Mouse (Mus musculus): Measurements from ENCODE around the gene Bcl10.
A peak's percentile ranks its signal among the peaks of the same experiment; 100 is the strongest.
"Not testable (repeated sequence)": the region's sequence is repeated elsewhere in the genome, so short reads cannot be mapped to it uniquely, and the experiment has no call there.

Bcl10 gene

DNA sequence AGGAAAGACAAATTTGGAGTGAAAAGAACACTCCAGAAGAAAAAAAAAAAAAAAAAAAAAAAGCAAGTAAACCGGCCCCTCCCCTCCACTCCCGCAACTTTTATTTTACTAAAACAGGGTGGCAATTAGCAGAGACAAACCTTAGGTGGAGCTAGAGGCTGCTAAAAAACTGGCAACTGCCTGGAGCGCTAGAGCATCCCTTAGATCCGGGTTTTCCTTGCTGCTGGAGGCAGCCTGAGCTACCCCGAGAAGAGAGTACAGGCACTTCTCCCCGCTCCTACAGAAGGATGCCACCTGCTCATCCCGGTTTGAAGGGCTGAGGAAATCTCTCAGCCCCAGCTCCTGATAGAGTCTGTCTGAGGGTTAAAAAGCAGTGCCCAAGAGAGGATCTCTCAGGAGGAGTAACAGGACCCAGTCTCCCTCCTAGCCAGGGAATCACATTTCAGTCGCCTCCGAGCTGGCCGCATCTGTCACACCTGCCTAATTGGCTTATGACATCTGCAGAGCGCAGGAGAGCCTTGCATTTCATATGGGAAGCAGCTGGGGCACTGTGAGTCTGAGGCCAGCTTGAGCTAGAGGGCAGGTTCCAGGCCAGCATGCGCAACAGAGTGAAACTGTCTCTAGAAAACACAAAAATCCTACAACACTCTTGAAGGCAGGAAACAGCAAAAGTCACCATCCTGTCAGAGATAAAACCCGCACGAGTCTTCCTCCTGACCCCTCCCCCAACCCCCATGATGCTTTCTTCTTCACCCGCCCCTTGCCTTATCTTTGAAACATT, 27.6 kb downstream of the Bcl10 start:
- peak in 1 of 2 experiments; percentile 15 for DNase-seq (ENCODE audit: low spot score in 2 of 2)

- DNase-seq (ENCODE audit: low spot score in 2 of 2) = no peak
Observed at GRCm38 (mm10) chr3:145950815-145951130, 28.2 kb downstream of the Bcl10 start.

DNA sequence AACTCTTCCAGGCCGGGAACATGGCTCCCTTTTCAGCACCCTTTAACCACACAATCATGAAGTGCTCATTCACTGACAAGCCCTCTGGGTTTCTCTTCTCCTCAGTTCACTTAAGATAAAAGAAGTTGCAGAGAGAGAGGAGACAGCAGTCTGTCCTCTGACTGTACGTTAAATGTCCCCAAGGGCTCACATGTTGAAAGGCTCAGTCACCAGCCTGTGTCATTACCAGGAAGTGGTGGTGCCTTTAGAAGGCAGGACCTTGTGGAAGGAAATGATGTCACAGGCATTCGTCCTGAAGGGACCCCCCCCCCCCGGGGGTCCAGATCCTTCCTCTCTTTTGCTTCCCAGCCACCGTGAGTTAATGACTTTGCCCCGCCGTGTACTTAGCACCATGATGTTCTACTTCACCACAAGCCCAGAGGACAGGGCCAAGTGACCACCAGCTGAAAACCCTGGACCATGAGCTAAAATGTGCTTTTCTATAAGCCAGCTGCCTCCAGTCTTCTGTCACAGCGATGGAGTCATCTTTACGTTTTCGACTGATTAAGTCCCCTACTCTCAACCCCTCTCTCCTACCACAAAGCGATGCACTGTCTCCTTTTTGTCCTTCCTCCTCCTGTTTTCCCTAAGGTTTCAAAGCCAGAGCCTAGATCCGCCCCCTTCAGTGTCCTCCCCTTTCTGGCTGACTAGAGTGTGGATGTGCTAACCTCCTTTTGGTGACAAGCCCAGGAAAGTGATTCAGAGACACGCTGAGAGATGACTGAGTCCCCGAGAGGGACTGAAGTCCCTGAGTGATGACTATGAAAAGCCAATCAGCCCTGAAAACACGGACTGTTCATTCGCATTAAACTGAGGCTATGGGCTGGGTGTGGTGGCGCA, 28.9 kb downstream of the Bcl10 start:
- no peak for DNase-seq (ENCODE audit: low spot score in 2 of 2)

- DNase-seq (ENCODE audit: low spot score in 2 of 2) = no peak
Observed at GRCm38 (mm10) chr3:145952945-145953344, 30.3 kb downstream of the Bcl10 start.

DNA sequence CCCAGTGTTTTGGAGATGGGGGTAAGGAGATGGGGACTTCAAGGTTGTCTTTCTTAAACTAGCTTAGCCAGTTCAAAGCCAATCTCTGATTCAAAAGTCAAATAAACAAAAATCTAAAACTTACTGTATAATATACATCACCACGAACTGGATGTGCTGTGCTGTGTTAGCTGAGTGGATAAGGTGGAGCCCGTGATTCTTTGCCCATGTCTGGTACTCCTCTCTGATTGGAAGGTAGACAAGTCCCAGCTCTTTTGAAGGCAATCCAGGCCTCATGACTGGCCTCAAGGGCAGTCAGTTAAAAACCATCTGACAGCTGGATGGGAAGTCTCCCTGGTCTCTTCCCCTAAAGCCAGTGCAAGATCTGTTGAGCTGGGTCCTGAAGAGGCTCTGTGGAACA, 30.8 kb downstream of the Bcl10 start:
- DNase-seq (ENCODE audit: low spot score in 2 of 2) = no peak

DNA sequence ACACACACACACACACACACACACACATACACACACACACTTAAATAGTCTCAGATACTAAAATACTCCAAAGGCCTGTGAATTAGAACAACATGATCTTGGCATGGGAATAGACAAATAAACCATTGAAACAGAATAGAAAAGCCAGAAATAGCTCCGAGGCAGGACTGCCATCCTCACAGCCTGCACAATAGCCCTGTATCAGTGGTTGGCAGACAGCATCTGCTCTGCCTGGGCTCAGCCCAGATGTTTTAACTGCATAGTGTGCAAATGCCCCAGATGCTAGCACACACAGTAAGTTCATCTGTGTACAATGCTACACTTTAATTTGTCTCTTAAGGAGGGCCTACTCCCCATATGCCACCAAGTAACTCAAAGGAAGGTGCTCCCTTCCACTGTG, 37.2 kb downstream of the Bcl10 start:
- no peak for DNase-seq (ENCODE audit: low spot score in 2 of 2)

DNA sequence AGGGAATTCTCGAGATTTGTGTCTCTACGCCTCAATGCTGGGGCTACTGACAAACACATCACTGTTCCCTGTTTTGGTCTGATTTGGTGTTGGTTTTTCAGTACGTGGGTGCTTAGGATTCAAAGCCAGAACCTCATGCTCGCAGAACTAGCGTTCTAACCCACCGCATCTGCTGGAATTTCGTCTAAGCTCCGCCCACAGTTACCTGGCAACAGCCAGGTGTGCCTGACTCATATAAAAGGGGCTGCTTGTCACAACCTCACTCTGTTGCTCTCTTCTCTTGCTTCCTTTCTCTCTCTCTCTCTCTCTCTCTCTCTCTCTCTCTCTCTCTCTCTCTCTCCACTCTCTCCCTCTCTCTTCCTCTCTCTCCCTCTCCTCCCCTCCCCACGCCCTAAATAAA, 39.8 kb downstream of the Bcl10 start:
- DNase-seq (ENCODE audit: low spot score in 2 of 2) = no peak

DNA sequence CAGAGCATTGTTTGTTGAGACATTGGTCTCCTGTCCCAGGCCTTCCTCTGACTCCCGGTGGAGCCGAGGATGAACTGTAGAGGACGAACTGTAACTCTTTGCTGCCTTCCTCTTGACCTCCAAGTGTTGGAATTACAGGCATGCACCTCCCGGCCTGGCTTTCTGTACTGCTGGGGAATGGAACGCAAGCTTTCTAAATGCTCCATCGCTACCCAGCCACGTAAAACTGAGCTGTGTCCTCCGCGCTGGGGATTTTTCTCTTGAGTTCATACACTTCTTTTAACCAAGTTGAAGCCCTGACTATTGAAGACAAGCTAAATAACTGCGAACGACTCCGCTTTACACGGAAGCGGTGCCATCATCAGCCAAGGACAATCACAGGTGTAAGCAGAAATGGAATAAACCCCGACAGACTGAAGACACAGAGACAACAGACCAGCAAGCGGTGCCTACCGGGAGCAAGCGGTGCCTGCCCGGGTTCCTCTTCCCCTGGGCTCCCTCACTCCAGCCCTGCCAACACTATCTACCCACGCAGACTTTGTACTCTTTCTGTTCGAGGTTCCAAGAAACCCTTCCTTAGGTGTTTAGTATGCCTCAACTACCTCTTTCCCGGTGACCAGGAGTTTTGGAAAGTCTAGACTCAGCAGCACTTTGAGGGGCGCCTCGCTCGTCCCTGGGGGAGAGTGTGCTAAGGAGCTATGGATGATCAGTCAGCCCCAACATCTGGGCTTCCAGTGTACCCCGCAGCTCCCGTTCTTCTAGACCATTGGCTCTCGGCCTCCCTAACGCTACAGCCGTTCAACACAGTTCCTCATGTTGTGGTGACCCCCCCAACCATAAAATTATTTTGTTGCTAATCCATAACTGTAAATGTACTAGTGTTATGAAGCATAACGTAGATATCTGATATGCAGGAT, 40.8 kb downstream of the Bcl10 start:
- no peak for DNase-seq (ENCODE audit: low spot score in 2 of 2)

- no peak for DNase-seq (ENCODE audit: low spot score in 2 of 2)
Observed at GRCm38 (mm10) chr3:145964018-145964387, 41.4 kb downstream of the Bcl10 start.

DNA sequence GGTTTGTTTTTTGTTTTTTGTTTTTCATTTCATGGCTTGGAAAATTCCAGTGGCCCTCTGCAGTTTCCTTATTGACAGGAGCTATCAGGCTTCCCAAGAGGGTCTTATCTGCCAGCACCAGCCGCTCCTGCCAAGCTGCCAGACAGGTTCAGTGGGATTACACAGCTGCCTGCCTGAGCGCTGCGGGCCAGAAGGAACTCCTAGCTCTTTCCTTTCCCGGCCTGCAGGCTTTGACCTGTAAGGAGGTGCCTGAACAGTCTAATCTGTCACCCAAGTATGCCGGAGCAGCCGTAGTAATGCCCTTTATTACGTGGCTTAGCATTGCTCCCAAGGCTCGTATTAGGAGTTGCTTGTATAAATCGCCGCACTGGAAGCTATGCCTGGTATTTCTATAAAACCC, 41.9 kb downstream of the Bcl10 start:
- no peak for DNase-seq (ENCODE audit: low spot score in 2 of 2)

GRCm38 (mm10) chr3:145965583-145965982, 43.0 kb downstream of the Bcl10 start:
- DNase-seq (ENCODE audit: low spot score in 2 of 2) = not testable (repeated sequence)

GRCm38 (mm10) chr3:145966806-145967205, 44.2 kb downstream of the Bcl10 start:
- no peak for DNase-seq (ENCODE audit: low spot score in 2 of 2)

GRCm38 (mm10) chr3:145969031-145969501, 46.5 kb downstream of the Bcl10 start:
- DNase-seq (ENCODE audit: low spot score in 2 of 2) = no peak

GRCm38 (mm10) chr3:145971501-145971900, 48.9 kb downstream of the Bcl10 start:
- DNase-seq (ENCODE audit: low spot score in 2 of 2) = no peak

- DNase-seq (ENCODE audit: low spot score in 2 of 2) = no peak
Observed at GRCm38 (mm10) chr3:145974986-145975385, 52.4 kb downstream of the Bcl10 start.
